Mouse (Mus musculus) heart, embryonic 13.5 days (tissue): ENCODE measurements around the gene Cdk13. TPM values are rescaled to one million over a fixed set of nuclear protein-coding genes. Genes with fewer than 3 reads are reported as not detected.

ENCODE experiments used
- ATAC-seq: fragments of 200-750 bp; cut with Nextera tagmentation; 2 replicates; pipeline ENCODE4 v1.8.0; 2017; ENCODE audit warnings: moderate TSS enrichment; ENCODE audit not compliant: insufficient number of reproducible peaks, low FRiP score, low TSS enrichment; ENCODE audit errors: extremely low read depth
- H3K27ac ChIP-seq: fragments of 300-500 bp; sonication (generic); replicated peaks from 2 replicates; pipeline ENCODE4 v1.5.1; 2015; ENCODE audit warnings: moderate library complexity, mild to moderate bottlenecking, inconsistent platforms
- H3K27me3 ChIP-seq: fragments of 300-500 bp; sonication (generic); replicated peaks from 2 replicates; pipeline ENCODE4 v1.6.1; 2015; ENCODE audit warnings: mild to moderate bottlenecking, inconsistent platforms
- H3K36me3 ChIP-seq: fragments of 300-500 bp; sonication (generic); 2 replicates; pipeline ENCODE4 v1.6.1; 2015; ENCODE audit warnings: mild to moderate bottlenecking, inconsistent platforms
- H3K4me1 ChIP-seq: fragments of 300-500 bp; sonication (generic); 2 replicates; pipeline ENCODE4 v1.6.1; 2015; ENCODE audit warnings: inconsistent platforms
- H3K4me2 ChIP-seq: fragments of 300-500 bp; sonication (generic); 2 replicates; pipeline ENCODE4 v1.6.1; 2015; ENCODE audit warnings: inconsistent platforms, mild to moderate bottlenecking, moderate library complexity
- H3K4me3 ChIP-seq: fragments of 300-500 bp; sonication (generic); 2 replicates; pipeline ENCODE4 v1.5.1; 2015; ENCODE audit warnings: moderate library complexity, mild to moderate bottlenecking, inconsistent platforms
- H3K9ac ChIP-seq: fragments of 300-500 bp; sonication (generic); 2 replicates; pipeline ENCODE4 v1.6.1; 2015; ENCODE audit warnings: inconsistent platforms, mild to moderate bottlenecking, moderate library complexity
- H3K9me3 ChIP-seq: fragments of 300-500 bp; sonication (generic); 2 replicates; pipeline ENCODE4 v1.6.1; 2016; ENCODE audit warnings: inconsistent platforms
- WGBS: fragments of 180-500 bp; shearing (Covaris S2); methylation state at CpG from one replicate; pipeline ENCODE4 v1.1.7; 2015; ENCODE audit warnings: mixed read lengths; 5-methylcytosine and 5-hydroxymethylcytosine counted together
- polyA plus RNA-seq: library from polyadenylated mRNA; unstranded; fragments of >200 nt; fragmentation: Nextera tagmentation; extraction: Ambion mirVana; gene quantifications from 2 replicates; pipeline ENCODE4 v1.2.1, GENCODE M21; 2015

The Cdk13 gene
- polyA plus RNA-seq, 1 experiment from 2014 or later, result 10.6 TPM

- no peak overlapping the region for H3K27ac ChIP-seq
- no peak overlapping the region for H3K4me3 ChIP-seq
- no peak overlapping the region for H3K9ac ChIP-seq
- H3K4me1 ChIP-seq, result no peaks in the 10 kb centered on the region
- H3K27me3 ChIP-seq, result no peaks in the 10 kb centered on the region
- H3K4me2 ChIP-seq, result no peak overlapping the region
- no peaks in the 10 kb centered on the region for H3K9me3 ChIP-seq
- ATAC-seq, result no peak
- H3K36me3 ChIP-seq, result peaks cover 30% of the 10 kb centered on the region
- 76% methylated on average over 4 of the region's 4 CpGs for WGBS
Observed at GRCm38 (mm10) chr13:17754997-17755396, 49.9 kb downstream of the Cdk13 start.

GRCm38 (mm10) chr13:17728798-17729197 is 76.1 kb downstream of the Cdk13 start:
- no peak for ATAC-seq
- Histone ChIP-seq H3K27me3 (no peaks in the 10 kb centered on the region), H3K9ac (no peak overlapping the region), H3K36me3 (peaks cover 24% of the 10 kb centered on the region), H3K4me1 (no peaks in the 10 kb centered on the region), H3K4me2 (no peak overlapping the region), H3K9me3 (no peaks in the 10 kb centered on the region), H3K27ac (no peak overlapping the region), H3K4me3 (no peak overlapping the region)
- 84% methylated on average over 3 of the region's 3 CpGs for WGBS

GRCm38 (mm10) chr13:17727922-17728321 is 77.0 kb downstream of the Cdk13 start:
- WGBS, result 85% methylated on average over 4 of the region's 4 CpGs
- Histone ChIP-seq H3K4me3 (no peak overlapping the region), H3K27ac (no peak overlapping the region), H3K36me3 (peaks cover 25% of the 10 kb centered on the region), H3K4me1 (no peaks in the 10 kb centered on the region), H3K4me2 (no peak overlapping the region), H3K9ac (no peak overlapping the region), H3K27me3 (no peaks in the 10 kb centered on the region), H3K9me3 (no peaks in the 10 kb centered on the region)
- ATAC-seq, result no peak

GRCm38 (mm10) chr13:17717357-17717756 is 87.5 kb downstream of the Cdk13 start:
- H3K9me3 ChIP-seq, result no peaks in the 10 kb centered on the region
- no peaks in the 10 kb centered on the region for H3K27me3 ChIP-seq
- no peak overlapping the region for H3K4me2 ChIP-seq
- no peak for ATAC-seq
- H3K4me3 ChIP-seq, result no peak overlapping the region
- 100% methylated on average over 1 of the region's 1 CpGs for WGBS
- no peak overlapping the region for H3K27ac ChIP-seq
- peaks cover 51% of the 10 kb centered on the region for H3K36me3 ChIP-seq
- no peaks in the 10 kb centered on the region for H3K4me1 ChIP-seq
- no peak overlapping the region for H3K9ac ChIP-seq

GRCm38 (mm10) chr13:17708784-17709311 is 96.0 kb downstream of the Cdk13 start:
- Histone ChIP-seq H3K27ac (no peak overlapping the region), H3K4me2 (no peak overlapping the region), H3K36me3 (peaks cover 5% of the 10 kb centered on the region), H3K9ac (no peak overlapping the region), H3K4me3 (no peak overlapping the region), H3K9me3 (no peaks in the 10 kb centered on the region), H3K4me1 (no peaks in the 10 kb centered on the region), H3K27me3 (no peaks in the 10 kb centered on the region)
- no peak for ATAC-seq
- 83% methylated on average over 5 of the region's 5 CpGs for WGBS

- no peak overlapping the region for H3K4me2 ChIP-seq
- no peak overlapping the region for H3K4me3 ChIP-seq
- H3K27ac ChIP-seq, result no peak overlapping the region
- ATAC-seq, result no peak
- H3K9me3 ChIP-seq, result no peaks in the 10 kb centered on the region
- 75% methylated on average over 6 of the region's 6 CpGs for WGBS
- peaks cover 12% of the 10 kb centered on the region for H3K4me1 ChIP-seq
- peaks cover 13% of the 10 kb centered on the region for H3K36me3 ChIP-seq
- no peak overlapping the region for H3K9ac ChIP-seq
- H3K27me3 ChIP-seq, result no peaks in the 10 kb centered on the region
Observed at GRCm38 (mm10) chr13:17705188-17705826, 99.6 kb downstream of the Cdk13 start.

GRCm38 (mm10) chr13:17702311-17702710 is 102.6 kb downstream of the Cdk13 start:
- H3K9me3 ChIP-seq, result no peaks in the 10 kb centered on the region
- no peak overlapping the region for H3K4me2 ChIP-seq
- no peak overlapping the region for H3K9ac ChIP-seq
- no peak overlapping the region for H3K4me3 ChIP-seq
- no peak for ATAC-seq
- H3K27ac ChIP-seq, result no peak overlapping the region
- peaks cover 14% of the 10 kb centered on the region for H3K4me1 ChIP-seq
- no peaks in the 10 kb centered on the region for H3K27me3 ChIP-seq
- H3K36me3 ChIP-seq, result peaks cover 10% of the 10 kb centered on the region

- Histone ChIP-seq H3K4me3 (no peak overlapping the region), H3K9me3 (no peaks in the 10 kb centered on the region), H3K4me2 (no peak overlapping the region), H3K36me3 (peaks cover 10% of the 10 kb centered on the region), H3K4me1 (peaks cover 19% of the 10 kb centered on the region), H3K27ac (no peak overlapping the region), H3K27me3 (no peaks in the 10 kb centered on the region), H3K9ac (no peak overlapping the region)
- no peak for ATAC-seq
Observed at GRCm38 (mm10) chr13:17701322-17701721, 103.6 kb downstream of the Cdk13 start.

GRCm38 (mm10) chr13:17700090-17700715 is 104.7 kb downstream of the Cdk13 start:
- Histone ChIP-seq H3K4me1 (peaks cover 19% of the 10 kb centered on the region), H3K9ac (no peak overlapping the region), H3K27ac (no peak overlapping the region), H3K27me3 (no peaks in the 10 kb centered on the region), H3K36me3 (peaks cover 10% of the 10 kb centered on the region), H3K9me3 (no peaks in the 10 kb centered on the region), H3K4me2 (no peak overlapping the region), H3K4me3 (no peak overlapping the region)
- no peak for ATAC-seq
- WGBS, result 85% methylated on average over 3 of the region's 3 CpGs

GRCm38 (mm10) chr13:17695898-17696580 is 108.9 kb downstream of the Cdk13 start:
- Histone ChIP-seq H3K4me2 (peak overlapping the region; percentile 83), H3K4me3 (peak overlapping the region; percentile 89), H3K27ac (peak overlapping the region; percentile 94), H3K36me3 (no peaks in the 10 kb centered on the region), H3K27me3 (no peaks in the 10 kb centered on the region), H3K4me1 (peaks cover 18% of the 10 kb centered on the region), H3K9me3 (no peaks in the 10 kb centered on the region), H3K9ac (peak overlapping the region; percentile 96)
- 10% methylated on average over 7 of the region's 7 CpGs for WGBS
- ATAC-seq, result no peak

GRCm38 (mm10) chr13:17694911-17695699 is 109.8 kb downstream of the Cdk13 start, which contains the start of the genes Mplkip and Sugct:
Gene Mplkip, plus strand, starts transcription at chr13:17695192.
Gene Sugct, minus strand, starts transcription at chr13:17695553.
- Histone ChIP-seq H3K4me1 (peaks cover 15% of the 10 kb centered on the region), H3K9ac (peak within 1 kb of the TSS; percentile 96), H3K27me3 (no peaks in the 10 kb centered on the region), H3K4me3 (peak within 1 kb of the TSS; percentile 89), H3K4me2 (peak within 1 kb of the TSS; percentile 83), H3K9me3 (no peaks in the 10 kb centered on the region), H3K36me3 (no peaks in the 10 kb centered on the region), H3K27ac (peak within 1 kb of the TSS; percentile 94)
- ATAC-seq, result peak; percentile 97
- 1% methylated on average over 63 of the region's 66 CpGs for WGBS
